Mouse (Mus musculus) stomach, postnatal 0 days (tissue): ENCODE data around the gene Atp4a.

Source experiments
- CTCF ChIP-seq: IDR thresholded peaks from 2 replicates; pipeline ENCODE4 v1.5.1; 2016; ENCODE audit warnings: antibody characterized with exemption, low read depth, mild to moderate bottlenecking, moderate library complexity
- EP300 ChIP-seq: optimal IDR thresholded peaks from 2 replicates; pipeline ENCODE3; 2016; ENCODE audit warnings: antibody characterized with exemption

GRCm38 (mm10) chr7:30688325-30688724 lies 23.7 kb upstream of the Atp4a start:
- TF ChIP-seq CTCF (no peak), EP300 (no peak)
